Mouse (Mus musculus): ENCODE data around the gene Naxd.

DNA sequence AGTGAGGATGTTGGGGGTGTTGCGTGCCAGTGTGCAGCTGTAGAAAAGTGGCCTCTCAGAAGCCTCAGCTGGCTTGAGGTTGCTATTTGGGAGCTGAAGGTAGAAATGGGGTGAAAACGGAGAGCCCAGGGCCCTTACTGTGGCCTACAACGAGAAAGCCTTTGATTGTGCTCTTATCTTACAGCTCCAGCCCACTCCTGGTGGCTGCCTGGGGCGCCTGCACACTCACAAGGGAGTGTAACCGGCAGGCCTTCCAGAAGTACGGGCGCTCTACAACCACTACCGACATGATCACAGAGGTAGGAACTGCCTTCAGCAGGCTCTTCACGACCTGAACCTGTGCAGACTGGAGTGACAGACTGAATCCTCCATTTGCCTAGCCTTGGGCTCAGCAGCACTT lies 15.4 kb downstream of the Naxd start:
- TF ChIP-seq CTCF (IDR thresholded peaks at IDR 0.05; ENCODE audit: control insufficient read depth, insufficient read depth, insufficient replicate concordance, low read depth, low read length): no peak
- TF ChIP-seq POLR2A (IDR thresholded peaks at IDR 0.05; ENCODE audit: control insufficient read depth, low read depth, low read length): no peak

Measured in testis, adult 2 months (tissue).